Mouse (Mus musculus) liver, embryonic 14.5 days (tissue): ENCODE data around the gene Nms. TPM values are rescaled to one million over a fixed set of nuclear protein-coding genes. Genes with fewer than 3 reads are reported as not detected.
A peak's percentile ranks its signal among the peaks of the same experiment; 100 is the strongest.

Source experiments
- ATAC-seq: fragments of 200-750 bp; cut with Nextera tagmentation; 2 replicates; pipeline ENCODE4 v1.8.0; 2017; ENCODE audit warnings: moderate number of reproducible peaks, mild to moderate bottlenecking, moderate library complexity; ENCODE audit not compliant: insufficient read depth
- DNase-seq, 3 experiments: peaks; one replicate each; pipeline ENCODE4 v3.0.0-alpha.2; 2012 to 2013; ENCODE audit warnings: low read depth in 3 of 3, low spot score in 3 of 3
- H3K27ac ChIP-seq: fragments of 300-500 bp; sonication (generic); 2 replicates; pipeline ENCODE4 v1.5.1; 2014; ENCODE audit warnings: moderate library complexity, mild to moderate bottlenecking, control low read depth, inconsistent platforms
- H3K27me3 ChIP-seq: fragments of 300-500 bp; sonication (generic); 2 replicates; pipeline ENCODE4 v1.6.1; 2014; ENCODE audit warnings: mild to moderate bottlenecking, low read length, moderate library complexity; ENCODE audit not compliant: control insufficient read depth, insufficient read depth
- H3K36me3 ChIP-seq: fragments of 300-500 bp; sonication (generic); replicated peaks from 2 replicates; pipeline ENCODE4 v1.6.1; 2014; ENCODE audit warnings: low read depth; ENCODE audit not compliant: control insufficient read depth, insufficient read depth
- H3K4me1 ChIP-seq, 2 experiments: fragments of 200-500 bp in 1 of 2; fragments of 300-500 bp in 1 of 2; sonication (generic) in 1 of 2; replicated peaks; 2 replicates each; pipeline ENCODE4 v1.6.1; 2012 to 2014; ENCODE audit warnings: antibody characterized with exemption in 1 of 2, inconsistent platforms in 1 of 2, low read length in 1 of 2; ENCODE audit not compliant: control insufficient read depth in 2 of 2, insufficient read depth in 2 of 2
- H3K4me2 ChIP-seq: fragments of 300-500 bp; sonication (generic); 2 replicates; pipeline ENCODE4 v1.6.1; 2014; ENCODE audit warnings: low read depth, mild to moderate bottlenecking, control low read depth, moderate library complexity
- H3K4me3 ChIP-seq, 2 experiments: fragments of 200-500 bp in 1 of 2; fragments of 300-500 bp in 1 of 2; sonication (generic) in 1 of 2; 2 replicates each; pipeline ENCODE4 v1.5.1; 2012 to 2014; ENCODE audit warnings: low read depth in 2 of 2, low read length in 2 of 2, mild to moderate bottlenecking in 2 of 2, control low read depth in 1 of 2, inconsistent platforms in 1 of 2, moderate library complexity in 1 of 2; ENCODE audit not compliant: insufficient read depth in 1 of 2
- H3K9ac ChIP-seq: fragments of 300-500 bp; sonication (generic); replicated peaks from 2 replicates; pipeline ENCODE4 v1.6.1; 2014; ENCODE audit warnings: mild to moderate bottlenecking, control low read depth, moderate library complexity
- H3K9me3 ChIP-seq: fragments of 300-500 bp; sonication (generic); 2 replicates; pipeline ENCODE4 v1.6.1; 2016; ENCODE audit warnings: low read length, mixed read lengths; ENCODE audit not compliant: control insufficient read depth
- CTCF ChIP-seq: IDR thresholded peaks from 2 replicates; pipeline ENCODE4 v1.5.1; 2016; ENCODE audit warnings: antibody characterized with exemption, low read depth, control low read depth
- EP300 ChIP-seq: IDR thresholded peaks from 2 replicates; pipeline ENCODE4 v1.6.1; 2016; ENCODE audit warnings: antibody characterized with exemption, low read depth
- WGBS: fragments of 180-500 bp; shearing (Covaris S2); extraction: QIAGEN DNeasy Blood & Tissue Kit; methylation state at CpG from one replicate; pipeline ENCODE4 v1.1.7; 2014; ENCODE audit not compliant: insufficient replicate concordance; 5-methylcytosine and 5-hydroxymethylcytosine counted together
- polyA plus RNA-seq, 2 experiments: library from polyadenylated mRNA; depleted of rRNA in 1 of 2; stranded (reverse) in 1 of 2; unstranded in 1 of 2; fragments of >200 nt; fragmentation: Nextera tagmentation in 1 of 2; extraction: Ambion mirVana in 1 of 2; gene quantifications; 2 replicates each; pipeline versions ENCODE4 v1.2.1 to v1.2.3; 2012 to 2014

Nms gene
- polyA plus RNA-seq, 2 experiments, result not detected

- Histone ChIP-seq H3K27ac (no peak overlapping the region), H3K4me2 (no peak overlapping the region), H3K9ac (no peak overlapping the region), H3K4me1 (no peaks in the 10 kb centered on the region), H3K27me3 (no peaks in the 10 kb centered on the region), H3K9me3 (no peaks in the 10 kb centered on the region), H3K36me3 (no peaks in the 10 kb centered on the region), H3K4me3 (no peak overlapping the region)
- DNase-seq (peak; percentile 2 to 5 (median 3)), ATAC-seq (no peak)
- TF ChIP-seq EP300, result no peak
- TF ChIP-seq CTCF, result peak; percentile 81
- WGBS, result 25% methylated on average over 6 of the region's 6 CpGs
Observed at GRCm38 (mm10) chr1:38936780-38937179, 2.2 kb upstream of the Nms start.

- H3K4me1 ChIP-seq, result no peaks in the 10 kb centered on the region
- H3K9ac ChIP-seq, result no peak overlapping the region
- DNase-seq (no peak), ATAC-seq (no peak)
- H3K27me3 ChIP-seq, result no peaks in the 10 kb centered on the region
- H3K4me3 ChIP-seq, result no peak overlapping the region
- TF ChIP-seq EP300 (no peak), CTCF (no peak)
- no peak overlapping the region for H3K4me2 ChIP-seq
- WGBS, result 5% methylated on average over 5 of the region's 5 CpGs
- H3K36me3 ChIP-seq, result no peaks in the 10 kb centered on the region
- H3K27ac ChIP-seq, result no peak overlapping the region
- no peaks in the 10 kb centered on the region for H3K9me3 ChIP-seq
Observed at GRCm38 (mm10) chr1:38939608-38940007, 659 bp downstream of the Nms start.

- ATAC-seq, result no peak
- Histone ChIP-seq H3K27me3 (no peaks in the 10 kb centered on the region), H3K9ac (no peak overlapping the region), H3K9me3 (no peaks in the 10 kb centered on the region), H3K27ac (no peak overlapping the region), H3K4me2 (no peak overlapping the region), H3K36me3 (no peaks in the 10 kb centered on the region), H3K4me3 (no peak overlapping the region), H3K4me1 (no peaks in the 10 kb centered on the region)
- TF ChIP-seq EP300 (no peak), CTCF (no peak)
- DNase-seq, result no peak
- 70% methylated on average over 3 of the region's 3 CpGs for WGBS
Observed at GRCm38 (mm10) chr1:38956457-38956856, 17.5 kb downstream of the Nms start.

GRCm38 (mm10) chr1:38969116-38969515 is 30.2 kb downstream of the Nms start:
- H3K27ac ChIP-seq, result no peak overlapping the region
- no peaks in the 10 kb centered on the region for H3K27me3 ChIP-seq
- no peak for TF ChIP-seq CTCF
- TF ChIP-seq EP300, result no peak
- no peaks in the 10 kb centered on the region for H3K9me3 ChIP-seq
- H3K36me3 ChIP-seq, result no peaks in the 10 kb centered on the region
- WGBS, result 60% methylated on average over 1 of the region's 1 CpGs
- H3K4me1 ChIP-seq, result no peaks in the 10 kb centered on the region
- no peak overlapping the region for H3K9ac ChIP-seq
- no peak overlapping the region for H3K4me3 ChIP-seq
- no peak overlapping the region for H3K4me2 ChIP-seq
- no peak for DNase-seq
- no peak for ATAC-seq

GRCm38 (mm10) chr1:38971712-38972111 is 32.8 kb downstream of the Nms start:
- H3K4me2 ChIP-seq, result no peak overlapping the region
- no peaks in the 10 kb centered on the region for H3K4me1 ChIP-seq
- H3K27ac ChIP-seq, result no peak overlapping the region
- no peaks in the 10 kb centered on the region for H3K36me3 ChIP-seq
- TF ChIP-seq EP300, result no peak
- no peak for TF ChIP-seq CTCF
- DNase-seq, result no peak
- no peaks in the 10 kb centered on the region for H3K27me3 ChIP-seq
- H3K9ac ChIP-seq, result no peak overlapping the region
- no peak for ATAC-seq
- 50% methylated on average over 3 of the region's 3 CpGs for WGBS
- H3K9me3 ChIP-seq, result no peaks in the 10 kb centered on the region
- no peak overlapping the region for H3K4me3 ChIP-seq
